Mouse (Mus musculus) forebrain, embryonic 11.5 days (tissue): ENCODE measurements around the gene Coro1b. TPM values are rescaled to one million over a fixed set of nuclear protein-coding genes. Genes with fewer than 3 reads are reported as not detected.

Experiments
- ATAC-seq: fragments of 200-750 bp; cut with Nextera tagmentation; replicated peaks from 2 replicates; pipeline ENCODE4 v1.8.0; 2017; ENCODE audit warnings: moderate TSS enrichment; ENCODE audit not compliant: low FRiP score
- DNase-seq: peaks from one replicate; pipeline ENCODE4 v3.0.0-alpha.2; 2017; ENCODE audit warnings: low spot score
- H3K27ac ChIP-seq: fragments of 300-500 bp; sonication (generic); 2 replicates; pipeline ENCODE4 v1.5.1; 2014; ENCODE audit warnings: low read depth, low read length
- H3K27me3 ChIP-seq: fragments of 300-500 bp; sonication (generic); 2 replicates; pipeline ENCODE4 v1.6.1; 2014; ENCODE audit warnings: mild to moderate bottlenecking, low read length, mixed read lengths; ENCODE audit not compliant: control insufficient read depth, insufficient read depth
- H3K36me3 ChIP-seq: fragments of 300-500 bp; sonication (generic); 2 replicates; pipeline ENCODE4 v1.6.1; 2014; ENCODE audit warnings: mild to moderate bottlenecking, low read length, moderate library complexity, mixed read lengths; ENCODE audit not compliant: control insufficient read depth, insufficient read depth
- H3K4me1 ChIP-seq: fragments of 300-500 bp; sonication (generic); replicated peaks from 2 replicates; pipeline ENCODE4 v1.6.1; 2014; ENCODE audit warnings: low read length, mixed read lengths; ENCODE audit not compliant: control insufficient read depth, insufficient read depth
- H3K4me2 ChIP-seq: fragments of 300-500 bp; sonication (generic); 2 replicates; pipeline ENCODE4 v1.6.1; 2014; ENCODE audit warnings: low read depth, mild to moderate bottlenecking, low read length, moderate library complexity, mixed read lengths; ENCODE audit not compliant: severe bottlenecking
- H3K4me3 ChIP-seq: fragments of 300-500 bp; sonication (generic); 2 replicates; pipeline ENCODE4 v1.5.1; 2014; ENCODE audit warnings: low read depth, low read length
- H3K9ac ChIP-seq: fragments of 300-500 bp; sonication (generic); 2 replicates; pipeline ENCODE4 v1.6.1; 2014; ENCODE audit warnings: low read length
- H3K9me3 ChIP-seq: fragments of 300-500 bp; sonication (generic); 2 replicates; pipeline ENCODE4 v1.6.1; 2016; ENCODE audit warnings: low read length, mixed read lengths; ENCODE audit not compliant: control insufficient read depth
- WGBS: fragments of 180-500 bp; shearing (Covaris S2); extraction: QIAGEN DNeasy Blood & Tissue Kit; methylation state at CpG from one replicate; pipeline ENCODE4 v1.1.7; 2014; 5-methylcytosine and 5-hydroxymethylcytosine counted together
- polyA plus RNA-seq: library from polyadenylated mRNA; unstranded; fragments of >200 nt; fragmentation: Nextera tagmentation; extraction: Ambion mirVana; gene quantifications from 2 replicates; pipeline ENCODE4 v1.2.1, GENCODE M21; 2014

The Coro1b gene
- polyA plus RNA-seq, 1 experiment from 2014 or later: 119 TPM

DNA sequence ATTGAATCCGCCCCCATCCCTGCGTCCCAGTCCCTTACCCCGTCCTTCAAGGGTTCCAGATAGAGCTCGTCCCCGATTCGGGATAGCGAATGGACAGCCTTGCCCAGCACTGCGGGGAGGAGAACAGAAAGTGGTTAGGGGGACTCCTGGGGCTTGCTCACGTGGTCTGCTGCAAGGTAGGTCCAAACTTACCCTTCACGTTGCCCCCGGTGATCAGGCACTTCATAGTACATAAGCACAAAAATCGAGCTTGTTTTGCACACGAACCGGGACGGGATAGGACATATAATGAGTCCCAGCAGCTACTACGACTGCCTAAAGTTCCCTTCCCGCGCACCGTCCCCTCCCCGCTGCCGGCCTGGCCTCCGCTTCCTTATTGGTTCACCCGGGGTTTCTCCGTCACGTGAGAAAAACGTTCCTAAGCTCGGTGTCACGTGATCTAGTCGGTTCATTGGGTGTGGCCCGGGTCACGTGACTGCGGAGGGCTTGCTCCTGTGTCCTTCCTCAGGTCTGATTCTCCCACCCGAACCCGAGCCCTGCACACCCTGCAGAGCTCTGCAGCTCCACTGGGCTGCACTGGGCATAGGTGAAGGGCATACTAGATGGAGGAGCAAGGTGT, 53.0 kb downstream of the Coro1b start, which contains the start of gene Rad9a:
Gene Rad9a (minus strand): TSS at position 372 of the 619 bp plus-strand sequence.
- WGBS: under 1% methylated on average over 34 of the region's 34 CpGs
- H3K9me3 ChIP-seq: no peaks in the 10 kb centered on the region
- peak within 1 kb of the TSS; percentile 69 for H3K4me3 ChIP-seq
- H3K27ac ChIP-seq: peak within 1 kb of the TSS; percentile 53; the same call in 1 of the 2 replicates
- H3K4me2 ChIP-seq: peak within 1 kb of the TSS; percentile 97
- no peaks in the 10 kb centered on the region for H3K27me3 ChIP-seq
- ATAC-seq (peak; percentile 89), DNase-seq (peak; percentile 96)
- H3K9ac ChIP-seq: peak within 1 kb of the TSS; percentile 88
- peaks cover 18% of the 10 kb centered on the region for H3K4me1 ChIP-seq
- peaks cover 4% of the 10 kb centered on the region; the same call in 1 of the 2 replicates for H3K36me3 ChIP-seq

DNA sequence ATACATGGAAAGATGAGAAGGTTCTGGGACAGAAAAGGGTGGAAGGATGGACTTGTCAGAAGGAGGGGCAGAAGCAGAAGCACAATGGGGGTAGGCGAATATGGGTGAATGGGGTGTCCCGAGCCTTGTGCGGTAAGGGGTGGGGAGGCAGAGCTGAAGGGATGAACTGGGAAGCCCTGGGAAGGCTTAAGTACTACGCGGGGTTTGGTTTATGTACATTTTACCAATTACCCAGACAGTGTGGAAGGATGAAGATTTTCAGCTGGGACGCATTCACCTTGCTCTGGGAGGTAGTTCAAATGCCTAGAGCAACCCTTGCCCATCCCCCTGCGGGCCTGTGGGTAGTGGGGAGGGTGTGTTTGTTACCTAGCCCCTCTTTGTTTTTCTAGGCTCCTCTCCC, 53.7 kb downstream of the Coro1b start:
- Histone ChIP-seq H3K4me3 (peak overlapping the region; percentile 69), H3K36me3 (peaks cover 2% of the 10 kb centered on the region; the same call in 1 of the 2 replicates), H3K4me2 (peak overlapping the region; percentile 97), H3K9me3 (no peaks in the 10 kb centered on the region), H3K27ac (no peak overlapping the region), H3K9ac (peak overlapping the region; percentile 88), H3K4me1 (peaks cover 18% of the 10 kb centered on the region), H3K27me3 (no peaks in the 10 kb centered on the region)
- DNase-seq (no peak), ATAC-seq (no peak; the same call in 1 of the 2 replicates)
- 23% methylated on average over 7 of the region's 7 CpGs for WGBS

DNA sequence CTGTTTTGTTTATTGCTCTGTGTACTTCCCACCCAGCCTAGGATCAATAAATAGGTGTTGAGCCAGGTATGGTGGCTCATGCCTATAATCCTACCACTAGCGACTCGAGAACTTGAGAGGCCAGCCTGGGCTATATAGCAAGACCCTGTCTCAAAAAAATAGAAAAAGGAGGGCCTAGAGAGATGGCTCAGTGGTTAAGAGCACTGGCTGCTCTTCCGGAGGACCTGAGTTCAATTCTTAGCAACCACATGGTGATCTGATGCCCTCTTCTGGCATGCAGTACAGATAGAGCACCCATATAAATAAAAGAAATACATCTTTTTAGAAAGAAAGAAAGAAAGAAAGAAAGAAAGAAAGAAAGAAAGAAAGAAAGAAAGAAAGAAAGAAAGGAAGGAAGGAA, 54.7 kb downstream of the Coro1b start:
- Histone ChIP-seq H3K4me3 (no peak overlapping the region), H3K9me3 (no peaks in the 10 kb centered on the region), H3K4me1 (peaks cover 18% of the 10 kb centered on the region), H3K36me3 (no peaks in the 10 kb centered on the region; the same call in 1 of the 2 replicates), H3K9ac (no peak overlapping the region), H3K27ac (no peak overlapping the region), H3K4me2 (no peak overlapping the region), H3K27me3 (no peaks in the 10 kb centered on the region)
- ATAC-seq: no peak
- 67% methylated on average over 3 of the region's 3 CpGs for WGBS
- no peak for DNase-seq

Other genes starting within 250 kb of the Coro1b start
- 11.4 and 15.7 TPM in 2 replicates for gene Tcirg1, start 241.5 kb upstream of the Coro1b start, polyA plus RNA-seq
- gene Ndufs8, start 235.8 kb upstream of the Coro1b start, polyA plus RNA-seq: 189 and 206 TPM in 2 replicates
- gene Aldh3b1, start 218.8 kb upstream of the Coro1b start, polyA plus RNA-seq: 0.35 and 0.64 TPM in 2 replicates
- 4.9 and 5.7 TPM in 2 replicates for gene Unc93b1, start 213.4 kb upstream of the Coro1b start, polyA plus RNA-seq
- gene Aldh3b3, start 190.0 kb upstream of the Coro1b start, polyA plus RNA-seq: not detected in 2 replicates
- gene Aldh3b2, start 176.3 kb upstream of the Coro1b start, polyA plus RNA-seq: 0.73 and 1.0 TPM in 2 replicates
- gene Acy3, start 162.0 kb upstream of the Coro1b start, polyA plus RNA-seq: 1.7 and 2.3 TPM in 2 replicates
- gene Tbx10, start 155.9 kb upstream of the Coro1b start, polyA plus RNA-seq: not detected in 2 replicates
- gene Nudt8, start 148.0 kb upstream of the Coro1b start, polyA plus RNA-seq: 21.2 and 21.9 TPM in 2 replicates
- 3.0 TPM in 2 replicates for gene Gm49405, start 148.0 kb upstream of the Coro1b start, polyA plus RNA-seq
- 3.8 and 4.2 TPM in 2 replicates for gene Doc2g, start 145.3 kb upstream of the Coro1b start, polyA plus RNA-seq
- gene Ndufv1, start 135.8 kb upstream of the Coro1b start, polyA plus RNA-seq: 174 and 198 TPM in 2 replicates
- 347 and 365 TPM in 2 replicates for gene Gstp1, start 110.6 kb upstream of the Coro1b start, polyA plus RNA-seq
- gene Gstp2, start 102.6 kb upstream of the Coro1b start, polyA plus RNA-seq: 1.4 and 1.8 TPM in 2 replicates
- gene Gstp3, start 89.0 kb upstream of the Coro1b start, polyA plus RNA-seq: not detected in 2 replicates
- gene Cabp2, start 67.0 kb upstream of the Coro1b start, polyA plus RNA-seq: not detected in 2 replicates
- gene Cdk2ap2, start 51.4 kb upstream of the Coro1b start, polyA plus RNA-seq: 73.6 and 83.9 TPM in 2 replicates
- gene Pitpnm1, start 48.6 kb upstream of the Coro1b start, polyA plus RNA-seq: 13.9 and 18.0 TPM in 2 replicates
- 52.3 and 59.0 TPM in 2 replicates for gene Aip, start 22.8 kb upstream of the Coro1b start, polyA plus RNA-seq
- gene Gpr152, start 8.8 kb upstream of the Coro1b start, polyA plus RNA-seq: not detected in 2 replicates
- gene Cabp4, start 4.6 kb upstream of the Coro1b start, polyA plus RNA-seq: not detected in 2 replicates
- gene Ptprcap, start 5.0 kb downstream of the Coro1b start, polyA plus RNA-seq: 0.52 and 0.96 TPM in 2 replicates
- gene Rps6kb2, start 14.7 kb downstream of the Coro1b start, polyA plus RNA-seq: 50.1 and 55.8 TPM in 2 replicates
- 3.1 and 3.2 TPM in 2 replicates for gene Carns1, start 26.9 kb downstream of the Coro1b start, polyA plus RNA-seq
- gene Tbc1d10c, start 42.7 kb downstream of the Coro1b start, polyA plus RNA-seq: 0.43 and 1.3 TPM in 2 replicates
- gene Ppp1ca, start 43.4 kb downstream of the Coro1b start, polyA plus RNA-seq: 856 and 864 TPM in 2 replicates
- 49.9 and 52.6 TPM in 2 replicates for gene Rad9a, start 53.0 kb downstream of the Coro1b start, polyA plus RNA-seq
- gene Clcf1, start 65.6 kb downstream of the Coro1b start, polyA plus RNA-seq: 1.0 and 1.8 TPM in 2 replicates
- not detected in 2 replicates for gene AC109138.7, start 65.7 kb downstream of the Coro1b start, polyA plus RNA-seq
- 8.0 and 8.8 TPM in 2 replicates for gene Pold4, start 83.3 kb downstream of the Coro1b start, polyA plus RNA-seq
- gene Ssh3, start 120.6 kb downstream of the Coro1b start, polyA plus RNA-seq: 3.3 and 4.2 TPM in 2 replicates
- 9.5 and 12.1 TPM in 2 replicates for gene Ankrd13d, start 134.5 kb downstream of the Coro1b start, polyA plus RNA-seq
- 18.1 and 19.7 TPM in 2 replicates for gene Grk2, start 157.6 kb downstream of the Coro1b start, polyA plus RNA-seq
- 57.9 and 60.8 TPM in 2 replicates for gene Kdm2a, start 249.7 kb downstream of the Coro1b start, polyA plus RNA-seq